Mouse (Mus musculus) brain, embryonic 14.5 days (tissue): ENCODE data around the gene Slc35e2.

Experiments used
- CTCF ChIP-seq: fragments of 200-500 bp; IDR thresholded peaks from 2 replicates; pipeline ENCODE4 v1.5.1; 2012; ENCODE audit warnings: inconsistent platforms, mild to moderate bottlenecking, moderate library complexity, borderline replicate concordance; ENCODE audit not compliant: insufficient read depth, insufficient read length; ENCODE audit errors: extremely low read depth
- POLR2A ChIP-seq: fragments of 200-500 bp; IDR thresholded peaks from 2 replicates; pipeline ENCODE4 v1.6.1; 2012; ENCODE audit warnings: mild to moderate bottlenecking, inconsistent platforms, borderline replicate concordance; ENCODE audit not compliant: poor library complexity, insufficient read depth, insufficient read length, severe bottlenecking; ENCODE audit errors: extremely low read depth

DNA sequence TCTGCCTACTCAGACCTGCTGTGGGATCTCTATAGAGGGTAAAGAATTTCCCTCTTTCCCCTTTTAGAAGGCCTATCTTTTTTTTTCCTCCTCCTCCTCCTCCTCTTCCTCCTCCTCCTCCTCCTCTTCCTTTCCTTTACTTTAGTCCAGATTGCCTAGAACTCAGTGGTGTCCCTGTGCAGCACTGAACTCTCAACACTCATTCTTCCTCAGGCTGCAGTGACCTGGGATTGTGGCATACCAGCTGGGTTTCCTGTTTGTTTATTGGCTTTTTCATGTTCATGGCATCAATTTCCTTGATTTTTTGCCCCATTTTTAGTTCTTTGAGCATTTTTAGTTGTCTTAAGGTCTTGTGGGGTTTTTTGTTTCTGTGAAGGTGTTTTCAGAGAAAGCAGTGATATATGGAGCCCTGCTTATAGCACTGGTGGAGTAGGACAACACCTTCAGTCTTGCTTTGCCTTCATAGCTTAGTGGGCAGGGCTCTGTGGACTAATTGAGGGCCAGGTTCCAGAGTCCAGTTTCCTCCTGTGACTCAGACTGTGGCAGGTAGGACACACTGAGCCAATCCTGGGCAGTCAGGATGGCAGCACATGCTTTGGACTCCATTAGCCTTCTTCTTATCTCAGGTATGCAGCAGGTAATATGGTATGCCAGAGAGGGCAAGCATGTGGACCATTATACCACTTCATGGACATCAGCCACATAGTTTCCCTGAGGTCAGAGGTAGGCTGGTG, 34.7 kb downstream of the Slc35e2 start:
- TF ChIP-seq CTCF (no peak), POLR2A (no peak)
